Mouse (Mus musculus): ENCODE data around the gene Sult1e1. TPM values are rescaled to one million over a fixed set of nuclear protein-coding genes. Genes with fewer than 3 reads are reported as not detected.

Gene Sult1e1
- polyA plus RNA-seq, 1 experiment from 2014 or later, result not detected

DNA sequence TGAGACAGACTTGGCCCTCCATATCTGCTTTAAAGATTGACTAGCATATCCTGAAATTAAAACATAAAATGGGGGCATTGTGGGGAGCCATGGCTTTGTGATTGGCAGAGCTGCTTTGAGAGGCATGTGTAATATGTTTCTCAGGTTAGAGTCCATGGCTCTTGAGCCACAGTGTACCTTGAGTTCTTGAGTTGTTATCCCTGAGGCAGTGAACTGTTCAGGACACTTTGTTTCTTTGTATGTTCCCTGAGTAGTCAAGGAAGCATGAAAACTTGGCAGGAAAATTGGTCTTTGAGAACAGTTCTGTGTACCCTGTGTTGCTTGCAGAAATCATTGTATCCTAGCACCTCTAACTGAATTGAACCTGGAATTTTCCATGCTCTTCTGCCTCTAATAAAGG, 28.4 kb downstream of the Sult1e1 start:
- no peaks in the 10 kb centered on the region for H3K27me3 ChIP-seq
- no peak overlapping the region for H3K4me3 ChIP-seq
- H3K36me3 ChIP-seq, result no peaks in the 10 kb centered on the region
- no peaks in the 10 kb centered on the region for H3K9me3 ChIP-seq
- H3K9ac ChIP-seq, result no peak overlapping the region
- ATAC-seq (ENCODE audit: insufficient number of reproducible peaks, low FRiP score, low TSS enrichment, low read depth), result no peak
- H3K4me1 ChIP-seq, result no peaks in the 10 kb centered on the region
- no peak overlapping the region for H3K4me2 ChIP-seq
- no peak overlapping the region for H3K27ac ChIP-seq

DNA sequence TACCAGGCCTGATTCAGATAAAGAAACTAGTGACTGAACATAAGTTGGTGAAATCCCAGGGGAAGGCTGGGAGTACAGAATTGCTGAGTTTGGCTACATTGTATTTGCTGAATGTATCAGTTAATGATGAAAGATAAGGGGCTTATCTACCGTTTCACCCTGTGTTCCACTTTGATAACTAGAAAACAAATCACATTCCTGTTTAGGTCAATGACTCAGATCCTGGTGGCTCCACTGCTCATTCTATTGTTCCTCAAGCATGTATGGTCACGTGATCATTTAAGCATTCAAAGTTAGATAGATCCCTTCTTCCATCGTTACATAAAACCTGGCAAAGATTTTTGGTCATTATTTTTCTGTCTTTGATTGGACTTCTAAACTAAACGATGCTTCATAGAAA, 28.9 kb downstream of the Sult1e1 start:
- Histone ChIP-seq H3K36me3 (no peaks in the 10 kb centered on the region), H3K4me1 (no peaks in the 10 kb centered on the region), H3K4me3 (no peak overlapping the region), H3K27me3 (no peaks in the 10 kb centered on the region), H3K4me2 (no peak overlapping the region), H3K9me3 (no peaks in the 10 kb centered on the region), H3K27ac (no peak overlapping the region), H3K9ac (no peak overlapping the region)
- ATAC-seq (ENCODE audit: insufficient number of reproducible peaks, low FRiP score, low TSS enrichment, low read depth), result no peak
- 75% methylated on average over 4 of the region's 4 CpGs for WGBS

DNA sequence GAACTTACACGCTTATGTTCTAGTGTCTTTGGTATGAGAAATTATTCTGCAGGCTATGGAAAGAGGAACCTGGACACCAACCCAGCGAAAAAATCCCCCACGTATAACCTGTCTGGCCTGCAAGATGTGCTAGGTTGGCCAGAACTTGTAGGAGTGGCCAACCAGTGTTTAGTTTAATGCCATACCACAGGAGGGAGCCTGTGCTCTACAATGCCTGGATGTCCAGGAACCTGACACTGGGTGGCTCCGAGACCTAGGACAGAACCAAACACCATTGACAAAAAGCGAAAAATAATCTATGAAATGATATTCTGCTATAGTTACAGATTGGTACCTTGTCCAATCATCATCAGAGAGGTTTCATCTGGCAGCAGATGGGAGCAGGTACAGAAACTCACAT, 31.2 kb downstream of the Sult1e1 start:
- ATAC-seq (ENCODE audit: insufficient number of reproducible peaks, low FRiP score, low TSS enrichment, low read depth), result no peak
- Histone ChIP-seq H3K9ac (no peak overlapping the region), H3K27ac (no peak overlapping the region)

DNA sequence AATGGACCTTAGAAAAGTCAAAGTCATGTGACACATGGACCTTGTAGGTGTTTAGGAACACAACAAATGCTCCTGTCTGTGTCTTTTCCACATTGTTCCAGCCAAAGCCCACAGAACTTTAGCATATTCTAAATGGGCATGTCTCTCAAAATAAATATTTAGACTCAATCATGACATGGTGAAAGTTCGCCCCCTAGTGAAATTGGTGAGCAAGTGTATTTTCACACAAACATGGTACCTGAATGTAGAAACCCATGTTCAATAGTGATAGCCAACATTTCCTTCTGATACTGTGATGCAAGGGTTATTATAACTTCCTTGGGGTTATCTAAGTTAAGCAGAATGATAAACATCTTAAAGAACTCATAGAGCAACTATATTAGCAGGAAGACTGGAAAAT, 40.5 kb downstream of the Sult1e1 start:
- Histone ChIP-seq H3K4me3 (no peak overlapping the region), H3K36me3 (no peaks in the 10 kb centered on the region), H3K4me1 (no peaks in the 10 kb centered on the region), H3K4me2 (no peak overlapping the region), H3K9me3 (no peaks in the 10 kb centered on the region), H3K27ac (no peak overlapping the region), H3K27me3 (no peaks in the 10 kb centered on the region), H3K9ac (no peak overlapping the region)
- 25% methylated on average over 1 of the region's 1 CpGs for WGBS
- ATAC-seq (ENCODE audit: insufficient number of reproducible peaks, low FRiP score, low TSS enrichment, low read depth), result no peak

More for the DNA sequence above, 31.2 kb downstream of the Sult1e1 start:
- no peak overlapping the region for H3K4me3 ChIP-seq
- H3K4me2 ChIP-seq, result no peak overlapping the region
- no peaks in the 10 kb centered on the region for H3K36me3 ChIP-seq
- 73% methylated on average over 5 of the region's 5 CpGs for WGBS
- H3K4me1 ChIP-seq, result no peaks in the 10 kb centered on the region
- H3K9me3 ChIP-seq, result no peaks in the 10 kb centered on the region
- no peaks in the 10 kb centered on the region for H3K27me3 ChIP-seq

DNA sequence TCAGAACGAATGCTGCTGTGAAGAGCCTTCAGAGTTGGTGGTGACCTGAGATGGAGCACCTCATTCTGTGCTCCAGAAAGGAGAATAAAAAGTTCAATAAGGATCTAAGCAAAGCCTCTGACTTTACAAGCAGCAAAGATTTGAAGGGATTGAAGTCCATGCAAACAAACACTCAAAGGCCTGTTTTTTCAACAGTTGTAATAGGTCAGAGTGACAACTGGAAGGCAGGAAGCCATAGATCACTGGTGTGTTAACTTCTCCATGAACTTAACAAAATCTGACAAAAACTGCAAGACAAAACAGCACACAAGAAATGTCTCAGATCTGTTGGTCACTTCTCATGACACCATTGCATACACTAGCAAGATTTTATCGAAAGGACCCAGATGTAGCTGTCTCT, 53.3 kb downstream of the Sult1e1 start, which contains the start of gene Sult1b1:
Gene Sult1b1, minus strand, starts transcription at position 85 of the 400 bp plus-strand sequence.
- H3K4me1 ChIP-seq, result no peaks in the 10 kb centered on the region
- H3K27me3 ChIP-seq, result no peaks in the 10 kb centered on the region
- H3K36me3 ChIP-seq, result no peaks in the 10 kb centered on the region
- no peak within 1 kb of the TSS for H3K4me2 ChIP-seq
- H3K4me3 ChIP-seq, result no peak within 1 kb of the TSS
- no peak for ATAC-seq (ENCODE audit: insufficient number of reproducible peaks, low FRiP score, low TSS enrichment, low read depth)
- 83% methylated on average over 2 of the region's 2 CpGs for WGBS
- no peak within 1 kb of the TSS for H3K27ac ChIP-seq
- no peaks in the 10 kb centered on the region for H3K9me3 ChIP-seq
- no peak within 1 kb of the TSS for H3K9ac ChIP-seq

DNA sequence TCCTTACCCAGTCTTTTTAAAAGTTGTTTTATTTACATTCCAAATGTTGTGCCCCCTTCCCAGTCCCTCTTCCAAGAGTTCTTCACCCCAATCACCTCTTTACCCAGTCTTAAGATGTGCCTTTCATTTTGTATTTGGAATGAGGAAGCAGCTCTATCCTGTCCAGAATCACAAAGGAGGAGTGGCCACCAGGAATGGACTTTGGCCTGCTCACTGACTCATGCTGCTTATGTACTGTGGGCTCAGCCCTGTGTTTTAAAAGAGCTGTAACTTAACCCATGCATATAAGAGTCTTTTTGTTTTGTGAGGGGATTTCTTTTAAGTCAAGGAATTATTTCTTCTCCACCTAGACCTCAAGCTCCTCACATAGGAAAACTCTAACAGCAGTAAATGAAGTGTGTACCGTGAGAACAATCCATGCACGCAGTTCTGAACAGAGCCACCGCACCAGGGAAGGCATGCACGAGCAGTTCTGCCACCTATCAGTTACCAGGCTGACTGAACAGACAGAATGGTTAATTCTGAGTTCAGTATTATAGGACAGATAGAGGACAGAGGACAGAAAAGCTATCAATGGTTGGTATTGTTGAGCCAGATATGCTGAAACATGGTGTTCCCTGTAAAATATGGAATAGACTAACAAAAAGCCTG, 55.3 kb downstream of the Sult1e1 start:
- no peaks in the 10 kb centered on the region for H3K9me3 ChIP-seq
- no peaks in the 10 kb centered on the region for H3K4me1 ChIP-seq
- ATAC-seq (ENCODE audit: insufficient number of reproducible peaks, low FRiP score, low TSS enrichment, low read depth), result no peak
- H3K27me3 ChIP-seq, result no peaks in the 10 kb centered on the region
- 72% methylated on average over 4 of the region's 4 CpGs for WGBS
- H3K4me3 ChIP-seq, result no peak overlapping the region
- no peak overlapping the region for H3K27ac ChIP-seq
- no peak overlapping the region for H3K4me2 ChIP-seq
- H3K36me3 ChIP-seq, result no peaks in the 10 kb centered on the region
- H3K9ac ChIP-seq, result no peak overlapping the region

DNA sequence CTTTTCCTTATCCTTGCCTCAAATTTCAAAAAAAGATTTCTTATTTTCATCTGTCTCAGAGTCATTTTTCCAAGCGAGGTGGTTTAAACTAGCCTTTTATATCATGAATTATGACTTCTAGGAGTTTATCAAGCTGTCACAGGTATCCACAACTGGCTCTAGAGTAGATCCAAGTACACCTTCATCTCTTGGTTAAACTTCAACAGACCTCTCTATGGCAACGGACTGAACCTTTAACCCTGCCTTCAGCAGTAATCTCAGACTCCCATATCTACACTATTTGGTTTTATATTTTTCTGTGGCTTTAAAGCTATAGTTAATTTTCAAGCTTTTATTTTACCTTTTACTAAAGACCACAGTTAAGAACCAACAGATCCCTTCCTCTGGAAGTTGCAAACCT, 59.1 kb downstream of the Sult1e1 start:
- H3K27me3 ChIP-seq, result no peaks in the 10 kb centered on the region
- no peak for ATAC-seq (ENCODE audit: insufficient number of reproducible peaks, low FRiP score, low TSS enrichment, low read depth)
- no peak overlapping the region for H3K27ac ChIP-seq
- no peaks in the 10 kb centered on the region for H3K9me3 ChIP-seq
- no peak overlapping the region for H3K4me2 ChIP-seq
- H3K9ac ChIP-seq, result no peak overlapping the region
- no peaks in the 10 kb centered on the region for H3K36me3 ChIP-seq
- H3K4me3 ChIP-seq, result no peak overlapping the region
- no peaks in the 10 kb centered on the region for H3K4me1 ChIP-seq
- 75% methylated on average over 2 of the region's 2 CpGs for WGBS

Small RNAs within 50 kb of the gene (microRNA-seq; reads per million reads assigned to microRNA genes)
- 0.82 reads per million for gene Mir3969

Other genes starting within 250 kb of the Sult1e1 start
- not detected in 2 replicates for gene Ugt2b38, start 167.4 kb downstream of the Sult1e1 start, polyA plus RNA-seq (2015; fragmentation: Nextera tagmentation; extraction: Ambion mirVana)
- not detected in 2 replicates for gene Ugt2a2, start 109.3 kb downstream of the Sult1e1 start, polyA plus RNA-seq (2015; fragmentation: Nextera tagmentation; extraction: Ambion mirVana)
- gene Gm43638, start 104.8 kb downstream of the Sult1e1 start, polyA plus RNA-seq (2015; fragmentation: Nextera tagmentation; extraction: Ambion mirVana), result not detected in 2 replicates
- not detected in 2 replicates for gene Ugt2a1, start 100.7 kb downstream of the Sult1e1 start, polyA plus RNA-seq (2015; fragmentation: Nextera tagmentation; extraction: Ambion mirVana)
- not detected in 2 replicates for gene Sult1b1, start 53.4 kb downstream of the Sult1e1 start, polyA plus RNA-seq (2015; fragmentation: Nextera tagmentation; extraction: Ambion mirVana)
- gene Sult1d1, start 22.6 kb downstream of the Sult1e1 start, polyA plus RNA-seq (2015; fragmentation: Nextera tagmentation; extraction: Ambion mirVana), result not detected in 2 replicates
- gene Csn1s1, start 74.6 kb upstream of the Sult1e1 start, polyA plus RNA-seq (2015; fragmentation: Nextera tagmentation; extraction: Ambion mirVana), result not detected in 2 replicates
- gene Csn2, start 108.0 kb upstream of the Sult1e1 start, polyA plus RNA-seq (2015; fragmentation: Nextera tagmentation; extraction: Ambion mirVana), result not detected in 2 replicates
- gene Csn1s2a, start 183.0 kb upstream of the Sult1e1 start, polyA plus RNA-seq (2015; fragmentation: Nextera tagmentation; extraction: Ambion mirVana), result not detected in 2 replicates
- gene Csn1s2b, start 216.5 kb upstream of the Sult1e1 start, polyA plus RNA-seq (2015; fragmentation: Nextera tagmentation; extraction: Ambion mirVana), result 0.51 and 0.53 TPM in 2 replicates
- gene Prr27, start 234.1 kb upstream of the Sult1e1 start, polyA plus RNA-seq (2015; fragmentation: Nextera tagmentation; extraction: Ambion mirVana), result not detected in 2 replicates

All from limb, embryonic 15.5 days (tissue).